Mouse (Mus musculus): ENCODE data around the gene Brpf1.

Brpf1 gene

DNA sequence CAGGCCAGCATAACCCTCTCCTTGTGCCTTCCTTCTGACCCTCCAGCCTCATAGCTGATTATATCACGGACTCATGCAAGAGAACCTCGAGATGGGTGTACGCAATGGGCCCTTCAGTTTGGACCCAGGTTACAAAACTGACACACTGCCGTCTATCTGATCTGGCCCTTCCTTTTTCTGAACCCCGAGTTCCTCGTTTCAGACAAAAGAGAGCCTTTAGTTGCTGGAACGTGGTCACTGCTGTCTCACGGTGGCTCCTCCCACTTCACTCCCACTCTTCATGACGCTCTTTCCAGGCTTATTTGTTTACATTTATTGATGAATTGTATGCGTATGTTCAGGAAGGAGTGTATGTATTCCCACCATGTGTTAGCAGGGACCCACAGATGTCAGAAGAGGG lies 44.7 kb downstream of the Brpf1 start:
- no peak for DNase-seq (ENCODE audit: low read depth in 2 of 2, low spot score in 2 of 2)

DNA sequence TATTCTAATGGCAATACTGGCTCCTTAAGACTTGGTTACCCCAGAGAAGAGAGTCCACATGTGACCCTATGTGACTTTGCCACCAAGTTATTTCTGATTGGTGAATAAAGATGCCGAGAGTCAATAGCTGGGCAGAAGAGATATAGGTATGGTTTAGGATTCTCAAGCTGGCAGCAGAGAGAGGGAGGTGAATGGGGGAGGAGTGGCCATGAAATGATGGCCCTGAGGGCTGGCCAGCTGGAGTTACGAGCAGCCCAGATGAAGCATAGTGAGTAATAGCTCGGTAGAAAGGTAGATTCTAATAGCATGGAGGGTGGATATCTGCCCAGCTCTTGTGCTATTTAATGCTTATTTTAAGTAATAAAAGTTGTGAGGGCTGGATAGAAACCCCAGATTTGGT lies 45.9 kb downstream of the Brpf1 start:
- no peak for DNase-seq (ENCODE audit: low read depth in 2 of 2, low spot score in 2 of 2)

DNA sequence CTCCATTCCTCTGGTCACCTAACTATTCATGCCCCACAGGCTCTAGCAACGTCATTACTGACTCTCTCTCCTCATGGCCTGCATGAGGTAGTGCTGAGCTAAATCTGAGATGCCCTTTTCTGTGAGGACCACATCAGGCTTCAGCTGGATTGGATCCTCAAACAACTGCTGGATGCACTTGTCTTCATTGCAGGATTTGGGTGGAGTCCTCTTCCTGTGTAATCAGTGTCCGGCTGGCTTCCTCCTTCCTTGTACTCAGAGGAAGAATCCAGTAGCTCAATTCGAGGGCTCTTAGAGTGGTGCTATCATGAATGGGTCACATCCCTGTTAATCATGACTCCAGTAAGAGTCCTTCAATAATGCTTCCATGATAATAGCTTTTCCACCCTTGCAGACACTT lies 46.8 kb downstream of the Brpf1 start:
- no peak for DNase-seq (ENCODE audit: low read depth in 2 of 2, low spot score in 2 of 2)

DNA sequence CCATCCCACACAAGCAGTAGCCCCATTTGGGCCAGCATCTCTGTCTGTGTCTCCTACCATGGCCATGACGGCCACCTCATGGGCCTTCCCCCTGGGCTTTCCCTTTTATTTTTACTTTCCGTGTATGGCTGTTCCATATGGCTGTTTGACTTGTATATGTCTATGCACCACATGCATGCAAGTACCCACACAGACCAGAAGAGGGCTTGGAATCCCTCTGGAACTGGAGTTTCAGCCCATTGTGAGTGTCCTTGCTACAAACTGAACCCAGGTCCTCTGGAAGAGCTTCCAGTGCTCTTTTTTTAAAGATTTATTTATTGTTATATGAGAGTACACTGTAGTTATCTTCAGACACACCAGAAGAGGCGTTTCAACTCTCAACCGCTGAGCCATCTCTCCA lies 54.5 kb downstream of the Brpf1 start:
- no peak for DNase-seq (ENCODE audit: low read depth in 2 of 2, low spot score in 2 of 2)

DNA sequence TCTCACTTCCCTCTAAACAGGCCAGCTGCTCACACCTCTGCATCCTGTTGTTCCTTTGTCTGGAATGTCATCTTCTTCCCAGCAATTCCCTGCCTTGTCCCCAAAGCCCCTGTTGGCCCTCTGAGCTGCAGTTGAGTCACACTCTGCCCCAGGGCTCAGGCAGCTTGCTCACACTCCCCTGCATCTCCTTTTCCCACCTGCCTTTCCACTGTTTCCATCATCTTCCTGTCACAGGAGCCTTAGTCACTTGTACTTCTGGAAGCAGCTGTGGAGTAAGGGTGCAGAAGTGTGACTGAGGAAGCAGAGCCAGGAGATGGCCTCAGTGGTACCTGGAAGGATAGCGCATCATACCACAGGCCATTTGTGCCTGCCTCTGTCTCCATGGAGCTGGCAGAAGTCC lies 55.3 kb downstream of the Brpf1 start:
- no peak for DNase-seq (ENCODE audit: low read depth in 2 of 2, low spot score in 2 of 2)

DNA sequence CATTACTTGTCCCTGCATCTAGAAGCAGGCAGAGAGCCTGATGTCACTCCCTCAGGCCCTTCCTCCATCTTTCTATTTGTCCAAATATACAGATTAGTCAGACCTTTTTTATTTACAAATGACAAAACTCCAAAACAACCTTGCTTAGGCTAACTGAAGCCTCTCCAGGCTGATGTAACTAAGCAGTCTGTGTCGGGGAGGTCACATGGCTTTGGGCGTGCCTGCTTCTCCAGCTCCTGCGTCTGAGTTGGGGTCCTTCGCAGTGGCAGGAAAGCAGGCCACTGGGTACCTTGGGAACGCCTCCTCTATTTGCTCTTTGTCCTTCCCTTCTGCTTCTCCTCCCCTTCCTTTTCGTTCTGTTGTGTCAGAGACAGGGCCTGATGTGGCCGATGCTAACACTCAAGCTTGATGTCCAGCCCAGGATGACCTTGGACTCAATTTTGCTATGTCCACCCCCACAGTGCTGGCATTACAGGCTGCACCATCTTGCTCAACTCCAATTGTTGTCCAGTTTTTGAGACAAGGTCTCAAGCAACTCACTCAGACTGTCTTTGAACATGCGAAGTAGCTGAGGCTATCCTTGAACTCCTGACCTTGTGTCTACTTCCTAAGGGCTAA lies 57.7 kb downstream of the Brpf1 start:
- no peak for DNase-seq (ENCODE audit: low read depth in 2 of 2, low spot score in 2 of 2)

DNA sequence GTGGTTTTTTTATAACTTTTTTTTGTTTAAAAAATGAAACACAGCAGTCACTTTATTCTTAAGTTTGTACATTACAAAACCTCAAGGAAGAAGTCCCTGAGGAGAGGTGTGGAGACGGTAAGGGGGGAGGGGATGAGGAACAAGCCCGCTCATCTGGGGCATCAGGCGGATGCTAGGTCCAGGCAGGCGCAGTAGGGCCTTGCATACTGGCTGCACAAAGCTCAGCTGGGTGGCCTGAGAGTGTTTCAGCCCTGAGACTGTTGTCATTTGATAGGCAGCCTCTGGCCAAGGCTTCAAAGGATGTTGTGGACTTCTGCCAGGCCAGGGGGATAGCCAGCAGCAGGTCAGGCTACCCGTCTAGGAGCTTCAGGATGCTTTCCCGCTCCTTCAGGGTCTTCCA lies 59.7 kb downstream of the Brpf1 start:
- no peak for DNase-seq (ENCODE audit: low read depth in 2 of 2, low spot score in 2 of 2)

DNA sequence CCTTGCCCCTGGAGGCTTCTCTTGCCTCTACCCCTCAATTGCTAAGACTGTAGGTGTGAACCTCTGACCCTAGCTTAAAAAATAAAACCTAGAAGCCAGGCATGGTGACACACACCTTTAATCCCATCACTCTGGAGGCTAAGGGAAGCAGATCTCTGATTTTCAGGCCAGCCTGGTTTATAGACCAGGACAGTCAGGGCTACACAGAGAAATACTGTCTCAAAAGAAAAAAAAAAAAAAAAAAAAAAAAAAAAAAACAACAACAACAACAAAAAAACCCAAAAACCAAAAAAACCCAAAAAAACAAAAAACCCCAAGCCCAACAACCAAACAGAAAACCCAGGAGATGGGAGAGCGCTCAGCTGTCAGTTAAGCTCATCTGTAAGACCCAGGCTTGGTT lies 60.6 kb downstream of the Brpf1 start:
- no peak for DNase-seq (ENCODE audit: low read depth in 2 of 2, low spot score in 2 of 2)

DNA sequence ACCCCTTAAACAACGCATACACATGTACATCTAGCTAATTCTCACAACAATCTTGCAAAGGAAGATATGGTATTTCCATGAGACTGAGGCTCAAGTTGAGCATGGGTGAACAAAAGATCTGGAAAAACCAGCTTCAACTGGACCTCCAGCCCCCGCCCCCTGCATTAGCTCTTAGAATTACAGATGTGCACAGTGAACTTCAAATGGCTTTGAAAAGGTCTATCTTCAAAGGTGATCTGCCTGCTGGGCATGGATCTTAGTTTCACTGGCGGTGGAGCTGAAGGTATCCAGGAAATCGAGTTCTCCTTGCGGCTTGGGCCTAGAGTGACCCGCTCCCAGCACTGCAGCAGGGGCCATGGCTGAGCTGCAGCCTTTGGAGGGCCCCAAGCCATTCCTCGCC lies 61.2 kb downstream of the Brpf1 start:
- DNase-seq (ENCODE audit: low read depth in 2 of 2, low spot score in 2 of 2) = no peak

DNA sequence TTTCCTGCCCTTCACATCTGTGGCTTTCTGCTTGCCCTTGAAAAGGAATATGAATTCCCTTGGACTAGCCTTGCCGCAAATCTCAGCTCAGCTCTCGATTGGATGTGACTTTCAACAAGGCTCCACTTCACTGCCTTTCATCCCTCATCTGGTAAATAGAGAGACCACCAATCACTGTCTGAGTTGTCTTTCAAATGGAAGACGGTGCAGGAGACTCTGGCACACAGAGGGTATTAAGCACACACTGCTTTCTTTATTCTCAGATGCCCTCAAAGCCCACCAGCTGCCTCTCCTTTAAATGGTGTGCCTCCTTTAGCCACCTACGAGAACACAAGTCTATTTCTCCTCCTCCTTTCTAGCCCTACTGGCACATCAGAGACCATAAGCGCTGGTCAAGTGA lies 61.6 kb downstream of the Brpf1 start:
- DNase-seq (ENCODE audit: low read depth in 2 of 2, low spot score in 2 of 2) = no peak

DNA sequence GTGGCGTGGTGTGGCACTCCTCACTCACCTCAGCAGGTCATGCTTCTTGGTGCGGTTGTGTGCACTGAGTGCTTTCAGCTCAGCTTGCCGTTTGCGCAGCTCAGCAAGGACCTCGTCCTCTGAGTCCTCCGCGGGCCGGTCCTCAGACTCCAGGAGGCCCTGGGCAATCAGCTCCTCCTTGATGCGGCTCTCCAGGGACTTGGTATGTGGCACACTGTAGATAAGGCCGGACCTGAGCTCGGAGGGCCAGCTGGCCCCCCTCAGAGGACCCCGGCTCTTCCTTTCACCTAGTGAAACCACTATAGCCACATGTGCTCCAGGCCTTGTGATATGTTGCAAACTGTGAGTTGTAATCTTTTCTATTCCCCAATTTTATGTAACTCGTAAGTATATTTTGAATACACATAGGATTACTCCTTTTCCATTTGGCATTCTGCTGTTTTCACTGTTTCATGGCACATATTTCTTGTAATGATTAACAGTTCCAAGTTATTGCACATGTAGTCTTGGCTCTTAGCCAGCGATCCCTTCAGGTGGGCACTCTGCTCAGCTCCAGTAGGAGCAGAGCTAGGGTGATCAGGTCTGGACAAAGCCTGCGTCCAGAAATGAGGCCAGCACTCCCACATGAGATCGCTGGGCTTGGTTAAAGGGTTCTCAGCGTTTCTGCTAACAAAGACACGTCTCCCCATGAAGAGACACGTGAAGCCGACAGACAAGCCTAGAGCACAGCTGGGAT lies 63.4 kb downstream of the Brpf1 start:
- DNase-seq (ENCODE audit: low read depth in 2 of 2, low spot score in 2 of 2) = no peak

DNA sequence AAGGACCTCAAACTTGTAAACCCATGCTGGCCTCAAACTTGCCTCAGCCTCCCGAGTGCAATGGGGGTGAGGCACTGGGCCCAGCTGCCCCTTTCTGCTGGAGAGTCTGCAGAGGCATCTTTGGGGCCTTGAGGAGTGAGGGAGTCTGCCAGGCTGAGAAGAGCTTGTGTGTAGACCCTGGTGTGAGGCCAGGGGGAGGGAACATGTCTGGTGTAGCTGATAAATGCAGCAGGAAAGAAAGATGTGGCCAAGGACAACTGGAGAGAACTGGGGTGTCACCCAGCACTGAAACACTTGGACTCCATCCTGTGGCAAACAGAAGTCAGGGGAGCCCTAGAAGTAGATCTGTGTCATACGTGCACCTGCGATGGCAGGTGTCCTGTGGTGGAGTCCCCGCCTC lies 66.6 kb downstream of the Brpf1 start:
- DNase-seq (ENCODE audit: low read depth in 2 of 2, low spot score in 2 of 2) = no peak
